Mouse (Mus musculus) large intestine, adult 2 months (tissue): ENCODE data around the gene Fibcd1. TPM values are rescaled to one million over a fixed set of nuclear protein-coding genes. Genes with fewer than 3 reads are reported as not detected.

Source experiments
- DNase-seq: peaks from one replicate; pipeline ENCODE4 v3.0.0-alpha.2; 2012; ENCODE audit warnings: low read depth, low spot score
- WGBS: fragments of 180-500 bp; shearing (Covaris S2); methylation state at CpG from one replicate; pipeline ENCODE4 v1.1.7; 2018; 5-methylcytosine and 5-hydroxymethylcytosine counted together
- polyA plus RNA-seq: library from polyadenylated mRNA; depleted of rRNA; stranded (reverse); fragments of >200 nt; gene quantifications from 2 replicates; pipeline ENCODE4 v1.2.3, GENCODE M21; 2012; rRNA removed

Gene Fibcd1
- 0.45 and 0.67 TPM in 2 replicates for polyA plus RNA-seq

DNA sequence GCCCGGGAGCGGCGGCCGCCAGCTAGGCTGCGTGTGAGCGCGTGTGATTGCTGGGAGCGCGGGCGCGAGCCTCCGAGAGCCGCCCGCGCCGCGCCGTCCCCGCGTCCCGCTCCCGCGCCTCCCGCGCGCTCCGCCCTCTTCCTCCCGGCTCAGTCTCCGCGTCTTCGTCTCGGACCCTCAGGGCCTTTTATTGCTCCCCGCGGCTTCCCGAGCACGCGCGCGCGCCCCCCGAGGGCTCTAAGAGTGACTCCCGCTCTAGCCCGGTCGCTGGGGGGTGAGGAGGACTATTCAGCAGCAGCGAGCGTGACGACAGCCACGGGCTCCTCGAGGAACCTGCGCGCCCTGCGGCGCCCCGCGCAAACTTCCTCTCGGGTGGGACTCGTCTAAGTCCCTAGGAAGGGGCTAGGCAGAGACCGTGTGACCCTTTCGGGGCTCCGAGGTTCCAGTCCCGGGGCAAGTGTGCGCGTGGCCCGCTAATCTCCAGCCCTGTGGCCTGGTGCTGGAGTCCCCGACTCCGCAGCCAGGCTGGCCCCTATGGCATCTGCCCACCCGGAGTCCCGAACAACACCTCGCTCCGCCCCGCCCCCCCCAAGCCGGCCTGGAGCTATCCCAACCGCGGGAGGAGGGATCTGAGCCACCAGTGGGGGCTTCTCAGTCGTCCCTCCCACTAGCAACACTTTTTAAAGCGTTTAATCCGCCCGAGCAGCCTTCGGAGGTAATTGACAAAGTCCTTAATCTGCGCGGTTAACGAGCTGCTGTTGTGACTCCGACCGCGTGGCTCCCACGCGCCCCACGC lies at the start of gene Fibcd1:
Gene Fibcd1, minus strand, starts transcription at position 110 of the 796 bp plus-strand sequence.
- no peak for DNase-seq
- 1% methylated on average over 88 of the region's 88 CpGs for WGBS

- DNase-seq = no peak
- WGBS = 64% methylated on average over 13 of the region's 13 CpGs
These were observed 48.5 kb upstream of the Fibcd1 start for GRCm38 (mm10) chr2:31894221-31894870.

DNA sequence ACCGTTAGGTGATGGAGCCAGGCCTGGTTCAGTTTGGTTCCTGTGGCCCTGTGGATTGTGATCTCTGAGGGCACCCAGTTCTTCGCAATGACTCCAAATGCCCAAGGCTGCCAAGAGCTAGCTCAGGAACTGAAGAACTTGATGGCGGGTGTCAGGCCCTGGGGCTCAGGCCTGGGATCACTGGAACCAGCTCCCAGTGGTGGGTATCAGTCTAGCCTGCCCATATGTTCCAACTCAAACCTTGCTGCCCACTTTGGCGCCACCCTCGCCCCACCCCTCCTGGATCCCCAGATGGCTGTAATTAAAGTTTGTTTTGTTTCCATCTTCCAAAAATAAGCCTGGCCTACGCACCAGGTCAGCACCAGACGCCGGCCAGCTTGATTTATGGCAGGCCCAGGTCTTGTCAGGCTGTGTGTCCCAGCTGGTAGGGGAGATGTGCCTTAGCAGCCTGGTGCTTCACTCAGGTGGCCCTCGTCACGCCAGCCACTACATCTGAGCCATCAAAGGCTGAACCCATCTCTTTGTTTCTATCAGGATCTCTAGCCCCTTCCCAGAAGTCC lies 47.4 kb upstream of the Fibcd1 start:
- 57% methylated on average over 10 of the region's 10 CpGs for WGBS
- no peak for DNase-seq

- no peak for DNase-seq
- WGBS = 82% methylated on average over 2 of the region's 2 CpGs
These were observed 45.4 kb upstream of the Fibcd1 start for GRCm38 (mm10) chr2:31891219-31891618.

DNA sequence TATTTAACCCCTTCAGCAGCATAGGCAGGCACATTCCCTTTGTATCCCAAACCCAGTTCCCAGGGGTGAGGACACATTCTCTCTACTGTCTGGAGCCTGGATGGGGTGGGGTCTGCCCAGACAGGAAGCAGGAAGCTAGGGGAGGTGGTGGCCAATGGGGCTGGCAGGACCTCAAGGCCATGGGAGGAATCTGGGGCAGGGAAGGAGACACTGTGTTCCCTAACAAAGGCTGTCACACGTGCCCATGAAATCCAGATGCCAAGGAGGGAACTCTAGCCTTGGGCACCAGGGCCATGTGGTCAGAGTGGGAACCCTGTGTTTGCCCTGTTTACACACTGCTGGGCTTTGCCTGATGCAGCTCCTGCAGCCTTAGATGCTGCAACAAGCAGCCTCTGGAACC lies 43.1 kb upstream of the Fibcd1 start:
- 32% methylated on average over 1 of the region's 1 CpGs for WGBS
- no peak for DNase-seq

DNA sequence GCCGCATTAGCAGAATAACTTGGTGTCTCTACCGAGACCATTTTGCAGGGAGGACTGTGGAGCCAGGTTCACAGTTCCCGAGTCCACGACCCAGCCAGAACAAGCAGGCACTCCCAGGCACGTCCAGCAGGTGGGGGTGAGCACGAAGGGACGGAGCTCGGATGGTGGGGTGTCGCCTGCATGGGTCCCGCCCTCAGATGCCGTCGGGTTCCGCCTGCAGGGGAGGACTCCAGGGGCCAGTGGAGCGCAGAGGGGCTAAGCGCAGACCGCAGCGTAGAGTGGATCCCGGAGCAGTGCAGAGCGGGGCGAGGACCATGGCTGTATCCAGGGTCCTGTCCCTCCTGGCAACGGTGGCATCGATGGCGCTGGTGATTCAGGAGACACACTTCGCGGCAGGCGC lies 41.2 kb upstream of the Fibcd1 start, which contains the start of gene Lamc3:
Gene Lamc3, plus strand, starts transcription at position 262 of the 400 bp plus-strand sequence.
- 4% methylated on average over 26 of the region's 26 CpGs for WGBS
- no peak for DNase-seq

- DNase-seq = no peak
- WGBS = 22% methylated on average over 6 of the region's 6 CpGs
These were observed 39.0 kb upstream of the Fibcd1 start for GRCm38 (mm10) chr2:31884806-31885205.

DNA sequence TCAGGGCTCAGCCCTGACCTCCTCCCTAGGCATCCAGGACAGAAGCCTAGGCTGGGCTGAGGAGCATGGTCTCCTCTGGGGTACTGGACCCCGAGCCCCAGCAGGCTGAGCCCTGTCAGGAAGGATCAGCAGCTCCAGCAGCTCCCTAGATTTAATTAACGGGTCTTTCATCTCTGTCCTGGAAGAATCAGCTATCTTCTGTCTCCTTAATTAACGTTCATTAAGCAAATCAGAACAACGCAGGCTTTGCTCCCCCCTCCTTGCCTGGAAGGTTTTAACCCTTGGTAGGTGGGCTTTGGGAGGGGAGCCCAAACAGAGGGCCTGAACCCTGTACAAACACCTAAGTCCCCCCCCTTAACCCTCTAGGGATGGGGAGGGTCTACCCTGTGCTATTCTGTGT lies 37.3 kb upstream of the Fibcd1 start:
- DNase-seq = no peak
- WGBS = 62% methylated on average over 4 of the region's 4 CpGs

DNA sequence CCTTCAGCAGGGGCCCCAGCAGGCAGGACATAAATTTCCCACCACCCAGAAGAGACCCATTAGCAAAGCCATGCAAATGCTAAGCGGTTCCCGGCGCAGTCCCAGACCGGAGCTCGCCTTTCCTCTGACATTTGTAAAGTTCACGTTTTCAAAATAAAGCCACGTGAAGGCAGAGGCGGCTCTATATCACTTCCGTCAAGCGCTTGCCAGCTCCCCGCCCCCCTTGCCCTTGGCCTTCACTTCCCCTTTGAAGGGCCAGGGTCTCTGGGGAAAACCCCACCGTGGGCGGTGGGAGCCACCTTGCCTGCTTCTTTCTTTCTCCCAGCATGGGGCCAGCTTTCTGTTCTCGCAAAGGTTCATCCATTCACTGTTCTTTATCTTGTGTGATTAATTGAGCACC lies 35.1 kb upstream of the Fibcd1 start:
- 5% methylated on average over 14 of the region's 14 CpGs for WGBS
- DNase-seq = no peak

DNA sequence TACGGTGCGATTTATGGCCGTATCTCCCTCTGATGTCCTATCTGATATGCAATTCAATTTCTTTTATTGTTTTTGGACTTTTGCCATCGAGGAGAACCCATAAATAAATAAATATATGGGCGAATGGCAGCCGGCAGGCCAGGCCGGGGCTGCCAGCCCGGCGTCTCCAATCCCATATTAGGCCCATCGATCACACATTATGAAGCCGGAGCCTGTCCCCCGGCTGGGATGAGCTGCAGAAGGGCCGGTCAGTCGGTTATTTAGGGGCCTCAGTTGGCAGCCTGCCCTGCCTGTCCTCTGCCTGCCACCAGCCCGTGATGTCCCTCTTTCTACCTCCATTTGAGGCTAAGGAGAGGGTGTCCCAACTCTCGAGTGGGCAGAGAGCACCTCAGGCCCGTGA lies 32.8 kb upstream of the Fibcd1 start:
- 50% methylated on average over 17 of the region's 17 CpGs for WGBS
- DNase-seq = no peak

- WGBS = 56% methylated on average over 12 of the region's 12 CpGs
- DNase-seq = no peak
These were observed 30.6 kb upstream of the Fibcd1 start for GRCm38 (mm10) chr2:31876446-31876845.

DNA sequence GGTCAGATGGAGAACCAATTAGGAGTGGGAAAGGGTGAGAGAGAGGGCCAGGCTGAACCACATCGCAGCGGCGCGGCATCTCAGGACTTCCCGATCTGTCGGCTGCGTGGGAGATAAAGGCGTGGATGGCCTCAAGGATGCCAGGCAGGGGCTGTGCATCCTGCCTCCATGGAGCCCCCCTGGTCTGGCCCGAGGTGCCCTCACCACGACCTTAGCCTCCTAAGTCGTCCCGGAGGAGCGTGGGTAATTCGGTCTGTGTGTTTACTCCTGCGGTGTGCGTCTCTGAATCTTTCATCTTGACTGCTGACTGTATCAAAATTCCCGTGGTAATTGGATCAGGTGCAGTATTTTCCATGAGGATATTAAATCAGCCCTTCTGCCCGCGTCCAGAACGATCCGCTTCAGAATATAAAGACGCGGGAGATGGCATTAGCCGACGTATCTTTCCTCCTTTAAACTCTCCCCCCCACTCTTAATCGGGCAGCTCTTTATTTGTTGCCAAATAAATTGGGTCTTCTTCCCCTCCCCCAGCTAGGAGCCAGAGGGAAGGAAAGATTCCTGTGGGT lies 28.6 kb upstream of the Fibcd1 start:
- DNase-seq = no peak
- WGBS = 73% methylated on average over 26 of the region's 26 CpGs

DNA sequence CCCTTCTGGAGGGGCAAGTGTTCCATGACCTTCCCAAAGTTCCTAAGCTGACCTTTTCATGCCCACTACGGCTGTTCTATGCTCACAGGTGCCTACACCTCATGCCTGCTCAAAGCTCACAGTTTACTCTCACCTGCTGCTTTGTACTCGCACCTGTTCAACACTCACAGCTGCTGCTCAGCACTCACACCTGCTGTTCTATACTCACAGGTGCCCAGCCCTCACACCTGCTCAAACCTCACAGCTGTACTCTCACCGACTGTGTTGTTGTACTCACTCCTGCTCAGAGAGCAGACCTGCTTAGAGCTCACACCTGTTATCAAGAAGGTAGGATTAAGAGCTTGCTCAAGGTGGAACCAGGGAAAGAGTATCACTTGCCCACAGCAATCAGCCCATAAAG lies 24.9 kb upstream of the Fibcd1 start:
- no peak for DNase-seq
- WGBS = 30% methylated on average over 3 of the region's 3 CpGs

DNA sequence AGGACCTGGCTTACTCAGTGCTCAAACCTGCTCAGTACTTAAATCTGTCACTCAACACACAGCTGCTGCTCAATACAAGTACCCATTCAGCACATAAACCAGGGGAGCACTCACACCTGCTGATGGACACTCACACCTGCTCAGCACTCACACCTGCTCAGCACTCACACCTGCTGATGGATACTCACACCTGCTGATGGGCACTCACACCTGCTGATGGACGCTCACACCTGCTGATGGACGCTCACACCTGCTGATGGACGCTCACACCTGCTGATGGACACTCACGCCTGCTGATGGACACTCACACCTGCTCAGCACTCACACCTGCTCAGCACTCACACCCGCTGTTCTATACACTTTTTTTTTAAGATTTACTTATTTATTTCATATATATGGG lies 23.9 kb upstream of the Fibcd1 start:
- 94% methylated on average over 5 of the region's 5 CpGs for WGBS
- no peak for DNase-seq

DNA sequence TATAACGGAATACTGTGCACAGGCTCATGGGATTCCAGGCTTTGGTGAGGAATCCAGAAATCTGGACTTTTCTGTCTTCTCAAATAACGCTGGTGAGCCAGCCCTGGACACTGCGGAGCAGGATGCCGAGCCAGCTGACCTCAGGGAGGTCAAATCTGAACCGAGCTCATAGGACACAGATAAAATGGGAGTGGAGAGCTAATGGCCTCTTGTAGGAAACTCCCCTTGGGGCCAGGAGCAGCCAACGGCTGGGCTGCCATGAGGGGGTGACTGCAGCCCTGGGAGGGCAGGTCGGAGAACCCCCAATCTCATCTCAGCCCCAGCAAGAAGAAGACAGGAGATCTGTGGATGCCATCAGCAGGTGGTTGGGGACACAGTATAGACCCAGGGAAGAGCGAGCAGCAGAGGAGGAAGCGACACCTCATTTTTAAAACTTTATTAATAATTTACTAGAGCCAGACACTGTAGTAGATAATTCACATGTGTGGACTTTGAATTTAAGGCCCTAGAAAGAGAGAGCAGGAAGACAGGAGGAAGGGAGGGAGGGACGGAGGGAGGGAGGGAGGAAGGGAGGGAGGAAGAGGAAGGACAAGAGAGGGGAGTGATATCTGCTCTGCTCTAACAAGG lies 22.8 kb upstream of the Fibcd1 start:
- WGBS = 25% methylated on average over 10 of the region's 10 CpGs
- DNase-seq = no peak

DNA sequence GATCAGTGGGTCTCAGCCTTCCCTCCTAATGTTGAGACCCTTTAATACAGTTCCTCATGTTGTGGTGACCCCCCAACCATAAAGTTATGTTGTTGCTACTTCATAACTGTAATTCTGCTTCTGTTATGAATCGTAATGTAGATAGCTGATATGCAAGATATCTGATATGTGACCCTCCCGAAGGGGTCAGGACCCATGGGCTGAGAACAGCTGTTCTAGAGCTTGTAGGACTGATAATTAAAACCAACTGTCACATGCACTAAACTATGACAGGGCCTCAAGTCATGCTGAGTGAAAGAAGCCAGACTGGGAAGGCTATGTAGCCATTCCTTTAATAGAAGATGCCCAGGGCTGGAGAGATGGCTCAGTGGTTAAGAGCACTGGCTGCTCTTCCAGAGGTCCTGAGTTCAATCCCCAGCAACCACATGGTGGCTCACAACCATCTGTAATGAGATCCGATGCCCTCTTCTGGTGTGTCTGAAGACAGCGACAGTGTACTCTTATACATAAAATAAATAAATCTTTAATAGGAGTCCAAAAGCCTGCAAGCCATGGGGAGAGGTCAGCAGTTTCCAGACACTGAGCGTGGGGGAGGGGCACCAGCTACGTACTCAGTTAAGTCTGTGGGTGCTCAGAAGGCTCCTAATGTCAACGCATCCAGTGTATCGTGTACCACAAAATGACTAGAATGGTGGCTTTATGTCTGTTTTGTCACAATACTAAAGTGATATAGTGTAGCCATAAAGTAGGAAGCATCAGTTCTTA lies 22.1 kb upstream of the Fibcd1 start:
- 75% methylated on average over 8 of the region's 8 CpGs for WGBS
- no peak for DNase-seq

DNA sequence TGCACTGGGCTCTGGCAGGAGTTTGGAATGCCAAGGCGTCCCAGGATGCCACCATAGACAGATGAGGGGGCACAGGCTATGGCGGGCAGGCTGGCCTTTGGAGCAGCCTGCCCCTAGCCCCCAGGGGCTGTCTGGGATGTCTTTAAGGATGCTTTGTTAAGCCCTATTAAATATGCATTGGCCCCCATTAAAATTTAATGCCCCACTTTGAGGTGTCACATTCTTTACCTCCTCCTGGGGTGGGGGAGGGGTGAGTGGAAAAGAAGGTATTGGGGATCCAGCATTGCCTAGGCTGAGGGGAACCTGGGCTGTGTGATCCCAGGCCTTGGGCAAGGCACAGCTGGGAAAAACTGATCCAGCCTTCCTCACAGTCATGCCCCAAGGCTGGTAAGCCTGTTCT lies 20.0 kb upstream of the Fibcd1 start:
- no peak for DNase-seq
- WGBS = 90% methylated on average over 2 of the region's 2 CpGs

DNA sequence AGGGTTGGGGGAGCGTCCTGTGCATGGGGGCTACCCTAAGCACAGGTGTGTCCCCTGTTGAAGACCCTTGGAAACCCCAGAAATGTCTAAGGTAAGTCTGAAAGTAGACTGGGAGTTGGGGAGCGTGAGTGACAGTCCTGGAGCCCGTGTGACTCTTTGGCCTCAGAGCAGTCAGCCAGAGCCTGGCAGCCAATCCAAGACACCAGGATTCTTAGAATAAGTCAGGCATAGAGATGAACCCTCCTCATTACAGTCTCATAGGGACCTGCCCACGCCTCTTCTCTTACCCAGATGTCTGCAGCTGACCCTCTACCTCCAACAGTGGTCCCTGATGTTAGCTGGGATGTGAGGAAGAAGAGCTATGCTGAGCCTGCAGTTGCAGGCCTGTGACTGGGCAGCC lies 19.5 kb upstream of the Fibcd1 start:
- 75% methylated on average over 4 of the region's 4 CpGs for WGBS
- no peak for DNase-seq

DNA sequence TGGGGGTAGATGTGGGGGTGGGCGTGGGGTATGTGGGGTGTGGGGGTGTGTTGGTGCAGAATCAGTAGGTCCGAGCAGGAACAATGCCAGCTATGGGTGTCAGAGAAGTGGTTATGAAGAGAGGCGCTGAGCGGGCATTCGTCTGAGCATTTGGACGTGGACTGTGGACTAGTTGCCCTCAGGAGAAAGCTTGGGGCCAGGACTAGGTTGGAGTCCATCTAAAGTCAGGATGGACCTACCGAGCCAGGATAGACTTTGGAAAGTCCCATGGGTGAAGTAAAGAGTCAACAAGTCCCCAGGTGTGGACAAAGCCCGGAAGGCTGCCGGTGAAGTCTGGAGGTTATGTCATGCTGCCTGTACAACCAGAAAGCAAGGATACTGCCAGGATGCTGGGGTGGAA lies 19.1 kb upstream of the Fibcd1 start:
- no peak for DNase-seq
- 88% methylated on average over 9 of the region's 9 CpGs for WGBS
